Mouse (Mus musculus) gastrocnemius, adult 2 months (tissue): ENCODE measurements around the gene Tff1. TPM values are rescaled to one million over a fixed set of nuclear protein-coding genes. Genes with fewer than 3 reads are reported as not detected.

Source experiments
- DNase-seq: peaks from one replicate; pipeline ENCODE4 v3.0.0; 2022
- H3K27ac ChIP-seq: fragments of 200-600 bp; 2 replicates; pipeline ENCODE4 v1.8.1; 2022; ENCODE audit warnings: mild to moderate bottlenecking
- H3K4me3 ChIP-seq: fragments of 200-600 bp; 2 replicates; pipeline ENCODE4 v1.8.1; 2022; ENCODE audit warnings: mild to moderate bottlenecking, moderate library complexity
- CTCF ChIP-seq: fragments of 200-600 bp; IDR thresholded peaks from 2 replicates; pipeline ENCODE4 v1.8.1; 2022; ENCODE audit warnings: antibody characterized with exemption, mild to moderate bottlenecking, moderate library complexity
- intact Hi-C: fragments of 180-260 bp; cut with DNase I; formaldehyde crosslinking; loops from one replicate; pipeline ENCODE4 v1.15.1; 2025
- total RNA-seq, 2 experiments: library from RNA; stranded (reverse); gene quantifications; 2 replicates each; pipeline ENCODE4 v1.2.3; 2021

The Tff1 gene
- total RNA-seq, 2 experiments from 2014 or later = not detected

DNA sequence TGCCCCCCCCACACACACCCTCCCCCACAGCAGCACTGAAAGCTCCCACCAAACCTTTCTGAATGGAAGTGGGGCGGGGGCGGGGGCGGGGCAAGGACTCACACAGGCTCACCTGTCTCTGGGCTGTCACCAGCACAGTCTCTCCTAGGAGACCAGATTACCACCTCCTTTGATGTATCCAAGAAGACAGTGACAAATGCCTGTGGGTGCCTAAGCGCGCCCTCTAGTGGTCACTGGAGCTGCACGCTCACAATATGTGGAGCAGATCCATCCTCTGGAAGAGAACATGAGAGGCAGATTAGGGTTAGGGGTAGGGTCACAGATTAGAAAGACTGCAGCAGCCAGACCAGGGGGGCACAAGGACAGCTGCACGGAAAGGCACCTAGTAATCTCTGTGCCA is 45.6 kb downstream of the Tff1 start:
- intact Hi-C loops = loop anchor here (1.0 kb wide), 1 partner anchor 108 kb away; no protein-coding TSS in a partner anchor
- peak; percentile 97 for TF ChIP-seq CTCF
- Histone ChIP-seq H3K4me3 (no peak overlapping the region), H3K27ac (no peak overlapping the region)
- DNase-seq = peak; percentile 79

DNA sequence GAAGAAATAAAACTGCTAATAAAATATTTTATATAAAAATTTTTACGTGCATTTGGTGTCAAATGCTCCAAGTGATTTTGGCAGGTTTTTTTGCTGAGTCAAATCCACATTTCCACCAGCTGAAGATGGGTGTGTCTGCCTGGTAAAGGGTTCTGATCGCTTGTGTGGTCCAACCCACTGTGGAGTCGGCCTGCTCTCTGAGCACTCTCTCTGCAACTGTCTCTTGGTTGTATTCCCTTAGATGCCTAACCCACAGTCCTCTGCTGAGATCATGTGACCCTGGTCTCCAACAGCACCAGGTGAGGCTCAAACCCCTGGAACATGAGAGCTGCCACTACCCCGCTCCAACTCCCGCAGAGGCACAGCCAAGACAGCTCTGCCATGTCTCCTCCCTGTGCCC is 47.1 kb downstream of the Tff1 start:
- no peak for DNase-seq
- Histone ChIP-seq H3K4me3 (no peak overlapping the region), H3K27ac (no peak overlapping the region)
- TF ChIP-seq CTCF = no peak
- intact Hi-C loops = no loop called here

GRCm38 (mm10) chr17:31116063-31116462 is 49.0 kb downstream of the Tff1 start:
- Histone ChIP-seq H3K27ac (no peak overlapping the region), H3K4me3 (no peak overlapping the region)
- intact Hi-C loops = no loop called here
- no peak for DNase-seq
- TF ChIP-seq CTCF = no peak

DNA sequence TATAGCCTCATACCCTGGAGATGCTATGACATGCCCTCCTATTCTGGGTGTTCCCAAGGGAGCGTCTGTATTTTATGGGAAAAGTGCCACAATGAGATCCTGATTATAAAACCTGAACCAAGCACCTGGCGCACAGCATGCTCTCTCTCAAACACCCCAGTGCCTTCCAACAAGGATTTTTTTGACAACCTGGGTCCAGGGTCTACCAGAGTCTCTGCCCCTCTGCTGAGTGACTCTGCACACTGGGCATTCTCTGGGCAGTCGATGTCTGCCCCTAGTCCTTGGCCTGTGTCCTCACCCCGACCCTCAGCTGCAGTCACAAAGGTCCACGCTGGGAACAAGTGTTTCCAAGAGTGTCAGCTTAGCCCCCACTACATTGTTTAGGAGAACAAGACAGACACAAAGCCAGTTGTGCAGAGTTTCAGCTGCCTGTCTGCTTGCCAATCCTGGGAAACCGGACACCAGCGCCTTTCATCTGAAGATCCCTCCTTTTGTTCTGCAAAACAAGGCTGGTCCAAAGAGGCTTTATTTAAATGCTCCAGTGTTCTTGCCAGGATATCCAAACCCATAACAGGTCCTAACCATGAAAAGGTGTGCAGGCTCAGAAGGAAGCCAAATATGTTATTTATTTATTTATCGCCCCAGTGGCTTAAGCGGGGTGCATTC is 51.8 kb downstream of the Tff1 start:
- no peak for TF ChIP-seq CTCF
- H3K4me3 ChIP-seq = no peak overlapping the region
- intact Hi-C loops = no loop called here
- DNase-seq = no peak
- H3K27ac ChIP-seq = no peak overlapping the region

Other genes with a start within 250 kb of the Tff1 start
- not detected for gene Umodl1, start 210.6 kb downstream of the Tff1 start, total RNA-seq
- gene Abcg1, start 107.6 kb downstream of the Tff1 start, total RNA-seq = 1 to 10 TPM in 1 of 2 experiments, under 1 TPM in 1; 0.89 to 2.5 TPM
- gene Tff3, start 35.6 kb downstream of the Tff1 start, total RNA-seq = not detected
- gene Tff2, start 21.0 kb downstream of the Tff1 start, total RNA-seq = not detected
- gene Tmprss3, start 33.7 kb upstream of the Tff1 start, total RNA-seq = not detected
- gene Ubash3a, start 42.6 kb upstream of the Tff1 start, total RNA-seq = not detected
- gene Rsph1, start 112.1 kb upstream of the Tff1 start, total RNA-seq = 10 to 100 TPM in 1 of 2 experiments, 1 to 10 TPM in 1; 4.7 to 17.5 TPM
- gene Slc37a1, start 121.5 kb upstream of the Tff1 start, total RNA-seq = 1 to 10 TPM; 3.0 to 4.2 TPM
- 1 to 10 TPM; 1.8 to 3.3 TPM for gene Pde9a, start 220.9 kb upstream of the Tff1 start, total RNA-seq